Mouse (Mus musculus) heart, adult 2 months (tissue): ENCODE measurements around the gene Dcaf11.

Experiments
- CTCF ChIP-seq: fragments of 200-600 bp; IDR thresholded peaks from 2 replicates; pipeline ENCODE4 v1.8.1; 2022; ENCODE audit warnings: antibody characterized with exemption, mild to moderate bottlenecking, moderate library complexity
- EP300 ChIP-seq: fragments of 200-500 bp; IDR thresholded peaks from 2 replicates; pipeline ENCODE4 v1.6.1; 2011; ENCODE audit warnings: low read depth, low read length, control low read depth; ENCODE audit not compliant: insufficient read depth
- POLR2A ChIP-seq: fragments of 200-500 bp; IDR thresholded peaks from 2 replicates; pipeline ENCODE4 v1.6.1; 2011; ENCODE audit warnings: mild to moderate bottlenecking, low read depth, low read length, control low read depth; ENCODE audit not compliant: insufficient read depth

DNA sequence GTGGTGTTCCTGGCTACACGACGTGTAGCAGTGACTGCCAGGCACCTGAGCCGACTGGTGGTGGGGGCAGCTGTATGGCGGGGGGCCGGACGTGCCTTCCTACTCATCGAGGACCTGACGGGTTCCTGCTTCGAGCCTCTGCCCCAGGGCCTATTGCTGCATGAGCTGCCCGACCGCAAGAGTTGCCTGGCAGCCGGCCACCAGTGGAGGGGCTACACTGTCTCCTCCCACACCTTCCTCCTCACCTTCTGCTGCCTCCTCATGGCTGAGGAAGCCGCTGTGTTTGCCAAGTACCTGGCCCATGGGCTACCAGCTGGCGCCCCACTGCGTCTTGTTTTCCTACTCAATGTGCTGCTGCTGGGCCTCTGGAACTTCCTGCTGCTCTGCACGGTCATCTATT, 16.6 kb downstream of the Dcaf11 start:
- TF ChIP-seq POLR2A (no peak), EP300 (no peak), CTCF (no peak)
